Mouse (Mus musculus) hindbrain, embryonic 10.5 days (tissue): Measurements from ENCODE around the gene Rep15. TPM values are rescaled to one million over a fixed set of nuclear protein-coding genes. Genes with fewer than 3 reads are reported as not detected.
A peak's percentile ranks its signal among the peaks of the same experiment; 100 is the strongest.

ENCODE experiments used
- DNase-seq: peaks from one replicate; pipeline ENCODE4 v3.0.0-alpha.2; 2017; ENCODE audit warnings: low spot score
- H3K27ac ChIP-seq: fragments of 300-500 bp; sonication (generic); 2 replicates; pipeline ENCODE4 v1.5.1; 2016; ENCODE audit warnings: mild to moderate bottlenecking, moderate library complexity
- H3K27me3 ChIP-seq: fragments of 300-500 bp; sonication (generic); 2 replicates; pipeline ENCODE4 v1.6.1; 2016; ENCODE audit warnings: mild to moderate bottlenecking; ENCODE audit not compliant: poor library complexity, insufficient read depth, severe bottlenecking
- H3K36me3 ChIP-seq: fragments of 300-500 bp; sonication (generic); 2 replicates; pipeline ENCODE4 v1.6.1; 2016; ENCODE audit warnings: mild to moderate bottlenecking, moderate library complexity
- H3K4me1 ChIP-seq: fragments of 300-500 bp; sonication (generic); replicated peaks from 2 replicates; pipeline ENCODE4 v1.6.1; 2016; ENCODE audit warnings: mild to moderate bottlenecking
- H3K4me3 ChIP-seq: fragments of 300-500 bp; sonication (generic); 2 replicates; pipeline ENCODE4 v1.5.1; 2016; ENCODE audit warnings: mild to moderate bottlenecking, moderate library complexity
- H3K9me3 ChIP-seq: fragments of 300-500 bp; sonication (generic); 2 replicates; pipeline ENCODE4 v1.6.1; 2016; ENCODE audit warnings: mild to moderate bottlenecking, moderate library complexity
- WGBS: fragments of 180-500 bp; shearing (Covaris S2); methylation state at CpG from one replicate; pipeline ENCODE4 v1.1.7; 2016; 5-methylcytosine and 5-hydroxymethylcytosine counted together
- polyA plus RNA-seq: library from polyadenylated mRNA; unstranded; fragments of >200 nt; fragmentation: Nextera tagmentation; extraction: Ambion mirVana; gene quantifications from 2 replicates; pipeline ENCODE4 v1.2.1, GENCODE M21; 2016

The Rep15 gene
- polyA plus RNA-seq, 1 experiment from 2014 or later, result 0.50 TPM

DNA sequence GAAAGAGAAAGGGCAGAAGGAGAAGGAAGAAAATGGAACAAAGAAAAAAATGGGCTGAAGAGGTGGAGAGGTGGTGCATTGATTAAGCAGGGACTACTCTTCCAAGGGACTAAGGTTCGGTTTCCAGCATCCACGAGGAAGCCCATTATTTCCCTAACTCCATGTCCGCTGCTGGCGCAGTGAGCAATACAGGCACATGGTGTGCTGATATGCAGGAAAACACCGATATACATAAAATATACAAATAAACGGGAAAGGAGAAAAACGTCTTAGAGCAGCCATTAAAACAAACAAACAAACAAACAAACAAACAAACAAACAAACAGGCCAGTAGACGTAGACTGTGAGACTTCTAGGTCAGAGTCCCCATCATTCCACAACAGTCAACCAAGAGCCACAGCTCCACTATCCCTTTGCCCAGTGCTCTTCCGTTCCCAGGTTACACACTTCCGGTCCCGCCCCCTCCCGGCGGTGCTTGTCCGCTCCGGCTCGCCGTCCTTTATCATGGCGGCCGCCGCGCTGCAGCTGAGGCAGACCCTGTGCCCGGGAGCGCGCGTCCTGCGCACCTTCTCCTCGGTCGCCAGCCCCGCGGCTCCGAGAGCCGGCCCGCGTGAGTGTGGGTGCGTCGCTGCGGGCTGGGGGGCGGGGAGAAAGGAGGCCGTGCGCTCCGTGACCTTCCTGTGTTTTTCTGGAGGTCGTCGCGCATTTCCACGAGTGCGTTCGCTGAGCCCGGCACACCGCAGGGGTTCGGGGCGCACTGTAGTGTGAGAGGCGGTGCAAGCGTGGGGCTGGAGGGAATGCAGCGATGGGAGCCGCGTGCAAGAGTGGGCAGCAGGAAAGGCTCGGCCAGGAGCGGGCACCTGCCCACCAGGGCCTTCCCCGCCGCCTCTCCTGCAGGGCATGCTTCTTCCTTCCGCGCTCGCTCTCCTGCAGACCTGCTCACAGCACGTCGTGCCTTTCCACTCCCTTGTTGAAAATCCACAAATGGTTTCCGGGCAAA lies 10.2 kb downstream of the Rep15 start, which contains the start of gene Mrps35:
Mrps35 (plus strand) TSS at position 474 of the 1,000 bp plus-strand sequence.
- H3K4me1 ChIP-seq, result peaks cover 20% of the 10 kb centered on the region
- H3K4me3 ChIP-seq, result peak within 1 kb of the TSS; percentile 95
- no peaks in the 10 kb centered on the region for H3K27me3 ChIP-seq
- DNase-seq, result peak; percentile 91
- H3K9me3 ChIP-seq, result no peaks in the 10 kb centered on the region
- 3% methylated on average over 66 of the region's 66 CpGs for WGBS
- peaks cover 16% of the 10 kb centered on the region for H3K36me3 ChIP-seq
- H3K27ac ChIP-seq, result peak within 1 kb of the TSS; percentile 98

DNA sequence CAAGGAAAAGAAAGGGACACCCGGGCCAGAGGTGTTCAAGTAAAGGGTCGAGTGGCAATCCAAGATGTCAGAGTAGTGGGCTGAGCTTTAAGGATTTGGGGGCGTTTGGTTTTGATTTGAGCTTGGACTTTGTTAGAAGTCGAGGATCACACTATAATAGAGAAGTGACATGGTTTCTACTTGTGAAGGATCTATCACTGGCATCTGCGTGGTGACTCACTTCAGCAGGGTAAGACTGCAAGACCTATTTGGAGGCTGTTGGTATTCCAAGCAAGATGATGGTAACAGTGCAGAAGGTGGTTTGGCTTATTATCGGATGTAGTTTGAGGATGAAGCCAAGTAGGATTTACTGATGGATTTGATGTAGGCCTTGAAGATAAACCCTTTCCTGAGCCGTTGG lies 11.2 kb downstream of the Rep15 start:
- DNase-seq, result no peak
- Histone ChIP-seq H3K4me3 (peak overlapping the region; percentile 95), H3K27ac (peak overlapping the region; percentile 98), H3K36me3 (peaks cover 27% of the 10 kb centered on the region), H3K9me3 (no peaks in the 10 kb centered on the region), H3K4me1 (peaks cover 20% of the 10 kb centered on the region), H3K27me3 (no peaks in the 10 kb centered on the region)
- WGBS, result 61% methylated on average over 7 of the region's 7 CpGs

DNA sequence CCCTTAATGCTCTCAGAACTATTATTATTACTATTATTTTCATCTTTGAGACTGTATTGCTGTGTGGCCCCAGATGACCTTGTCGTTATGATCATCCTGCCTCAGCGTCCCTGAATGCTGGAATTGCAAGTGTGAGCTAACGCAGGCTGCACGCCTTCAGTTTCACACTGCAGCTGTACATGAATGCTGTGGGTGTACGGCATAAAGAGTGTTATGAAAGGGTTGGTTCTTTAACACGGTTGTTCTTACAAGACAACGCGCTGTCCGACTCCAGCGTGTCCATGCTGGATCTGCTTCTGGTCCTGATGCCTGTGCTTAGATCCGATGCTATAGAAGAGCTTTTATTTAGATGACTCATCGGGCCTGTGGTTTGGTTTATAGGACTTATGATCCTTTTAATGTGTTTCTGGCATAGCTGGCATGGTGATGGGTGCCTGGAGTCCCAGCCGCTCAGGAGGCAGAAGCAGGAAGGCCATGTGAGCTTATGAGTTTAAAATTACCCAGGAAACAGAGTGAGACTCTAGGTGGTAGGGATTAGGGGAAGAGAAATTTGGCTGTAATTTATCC lies 16.9 kb downstream of the Rep15 start:
- 96% methylated on average over 13 of the region's 13 CpGs for WGBS
- H3K4me3 ChIP-seq, result no peak overlapping the region
- peaks cover 84% of the 10 kb centered on the region for H3K36me3 ChIP-seq
- peaks cover under 1% of the 10 kb centered on the region for H3K4me1 ChIP-seq
- no peaks in the 10 kb centered on the region for H3K9me3 ChIP-seq
- no peak overlapping the region for H3K27ac ChIP-seq
- H3K27me3 ChIP-seq, result no peaks in the 10 kb centered on the region
- DNase-seq, result no peak

DNA sequence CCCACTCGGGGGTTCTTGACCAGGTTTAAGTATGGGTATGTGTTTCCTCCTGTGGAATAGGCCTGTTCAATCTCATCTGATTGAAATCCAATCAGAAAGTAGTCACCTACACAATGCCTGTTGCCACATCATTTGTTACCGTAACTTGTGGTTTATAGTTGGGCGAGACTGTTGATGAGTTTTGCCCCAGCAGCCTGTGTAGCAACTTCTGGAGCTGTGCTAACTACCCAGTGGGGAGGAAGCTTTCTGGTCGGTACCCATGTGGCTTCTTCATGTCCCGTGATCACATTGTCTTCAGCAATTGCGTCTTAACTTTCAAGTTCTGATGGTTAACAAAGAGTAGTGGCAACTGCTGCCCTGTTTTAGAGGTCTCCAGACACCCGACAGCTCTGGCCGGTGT lies 19.3 kb downstream of the Rep15 start:
- whole genome bisulfite sequencing, result 94% methylated on average over 8 of the region's 8 CpGs
- no peak overlapping the region for H3K27ac ChIP-seq
- no peaks in the 10 kb centered on the region for H3K9me3 ChIP-seq
- no peak for DNase-seq
- no peaks in the 10 kb centered on the region for H3K27me3 ChIP-seq
- H3K36me3 ChIP-seq, result peaks cover 100% of the 10 kb centered on the region
- H3K4me1 ChIP-seq, result no peaks in the 10 kb centered on the region
- no peak overlapping the region for H3K4me3 ChIP-seq

DNA sequence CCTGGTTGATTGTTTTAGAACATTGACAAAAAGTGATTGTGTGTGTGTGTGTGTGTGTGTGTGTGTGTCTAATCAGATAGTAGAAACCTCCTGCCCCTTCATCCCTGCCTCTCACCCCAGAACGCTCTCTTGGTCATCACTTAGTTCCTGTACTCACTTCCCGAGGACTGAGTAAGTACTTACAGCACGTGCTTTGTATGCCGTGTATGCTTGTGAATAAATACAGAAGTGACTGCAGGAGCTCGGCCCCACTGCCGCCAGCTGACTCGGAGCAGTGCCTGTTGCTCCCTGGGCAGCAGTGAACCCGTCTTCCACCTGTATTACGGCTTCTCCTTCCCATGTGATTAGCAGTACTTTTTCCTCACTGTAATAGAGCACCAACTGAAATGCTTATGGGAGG lies 20.1 kb downstream of the Rep15 start:
- no peak for DNase-seq
- Histone ChIP-seq H3K4me1 (no peaks in the 10 kb centered on the region), H3K4me3 (no peak overlapping the region), H3K9me3 (no peaks in the 10 kb centered on the region), H3K27me3 (no peaks in the 10 kb centered on the region), H3K36me3 (peaks cover 100% of the 10 kb centered on the region), H3K27ac (no peak overlapping the region)
- 90% methylated on average over 9 of the region's 9 CpGs for WGBS

DNA sequence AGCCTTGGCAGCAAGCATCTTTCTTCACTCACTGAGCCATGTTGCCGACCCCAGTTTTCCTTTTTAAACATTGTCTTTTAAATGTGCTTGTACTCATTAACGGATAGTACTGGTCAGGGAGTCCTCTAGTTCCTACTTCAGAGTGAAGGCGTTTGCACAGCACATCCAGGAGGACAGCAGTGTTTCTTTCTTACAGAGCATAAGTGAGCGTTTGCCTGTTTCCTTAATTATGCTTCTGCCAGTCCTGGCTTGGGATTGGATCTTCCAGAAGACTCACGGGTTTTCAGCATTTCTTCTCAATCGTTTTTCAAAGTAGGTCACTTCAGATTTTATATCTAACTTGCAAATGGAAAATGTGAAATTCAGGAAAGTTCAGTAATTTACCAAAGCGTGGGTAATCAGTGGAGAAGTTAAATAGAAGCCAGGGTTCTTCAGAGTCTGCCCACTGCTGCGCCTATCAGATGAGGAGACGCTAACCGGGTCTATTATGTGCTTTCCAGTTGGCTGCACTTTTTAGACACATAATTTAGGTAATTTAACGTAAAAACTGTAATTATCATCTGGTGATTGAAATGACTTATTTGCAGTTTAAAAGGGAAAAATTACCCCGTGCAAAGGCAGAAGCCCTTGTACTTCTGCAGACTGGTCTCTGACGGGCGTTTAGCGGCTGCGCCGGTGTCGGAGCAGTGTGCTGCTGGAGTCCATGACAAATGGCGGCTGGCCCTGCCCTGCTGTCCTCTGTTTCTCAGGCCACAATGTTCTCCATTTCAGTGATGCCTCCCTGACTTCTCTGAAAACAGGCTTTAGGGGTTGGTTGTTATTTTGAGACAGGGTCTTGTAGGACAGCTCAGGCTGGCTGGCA lies 21.6 kb downstream of the Rep15 start:
- H3K27me3 ChIP-seq, result no peaks in the 10 kb centered on the region
- no peak for DNase-seq
- H3K4me1 ChIP-seq, result no peaks in the 10 kb centered on the region
- peaks cover 96% of the 10 kb centered on the region for H3K36me3 ChIP-seq
- H3K9me3 ChIP-seq, result no peaks in the 10 kb centered on the region
- 93% methylated on average over 19 of the region's 19 CpGs for WGBS
- H3K4me3 ChIP-seq, result no peak overlapping the region
- no peak overlapping the region for H3K27ac ChIP-seq

DNA sequence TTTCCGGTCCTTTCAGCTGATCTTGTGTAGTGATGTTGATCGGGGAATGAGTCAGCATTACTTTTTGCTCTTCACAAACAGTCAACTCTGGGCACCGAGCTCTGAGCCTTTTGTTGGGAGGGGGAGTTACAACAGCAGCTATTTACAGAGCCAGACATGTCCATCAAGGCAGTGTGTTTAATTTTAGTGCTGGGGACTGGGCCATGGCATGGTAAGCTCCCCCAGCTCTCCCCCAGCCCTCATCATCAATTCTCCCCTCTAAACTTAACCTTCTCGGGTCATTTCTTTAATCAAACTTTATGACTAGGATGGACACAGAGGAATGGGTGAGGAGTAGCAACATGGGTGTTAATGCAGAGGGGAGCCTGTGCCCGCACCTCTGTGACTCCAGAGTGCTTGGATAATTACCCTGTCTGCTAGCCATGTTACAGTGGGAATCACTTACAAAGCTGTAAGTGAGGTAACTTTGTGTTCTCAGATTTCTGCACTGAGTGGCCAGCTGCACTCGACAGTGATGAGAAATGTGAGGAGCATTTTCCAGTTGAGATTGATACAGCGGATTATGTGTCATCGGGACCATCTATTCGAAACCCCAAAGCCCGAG lies 23.1 kb downstream of the Rep15 start:
- no peak overlapping the region for H3K27ac ChIP-seq
- no peak overlapping the region for H3K4me3 ChIP-seq
- H3K36me3 ChIP-seq, result peaks cover 96% of the 10 kb centered on the region
- WGBS, result 90% methylated on average over 10 of the region's 10 CpGs
- no peaks in the 10 kb centered on the region for H3K4me1 ChIP-seq
- DNase-seq, result no peak
- no peaks in the 10 kb centered on the region for H3K9me3 ChIP-seq
- H3K27me3 ChIP-seq, result no peaks in the 10 kb centered on the region

DNA sequence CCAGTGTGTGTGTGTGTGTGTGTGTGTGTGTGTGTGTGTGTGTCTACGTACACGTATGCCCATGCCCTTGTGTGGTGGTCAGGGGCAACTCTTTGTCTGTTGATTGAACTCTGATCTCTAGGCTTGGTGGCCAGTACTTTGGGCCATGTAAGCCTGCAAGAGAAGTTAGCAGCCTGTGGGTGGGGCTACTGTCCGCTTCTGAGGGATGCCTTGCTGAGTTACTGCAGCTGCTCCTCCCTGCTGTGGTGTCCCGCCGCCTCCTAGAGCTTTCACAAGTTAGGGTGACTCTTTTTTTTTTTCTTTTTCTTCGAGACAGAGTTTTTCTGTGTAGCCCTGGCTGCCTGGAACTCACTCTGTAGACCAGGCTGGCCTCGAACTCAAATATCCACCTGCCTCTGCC lies 26.9 kb downstream of the Rep15 start:
- H3K9me3 ChIP-seq, result no peaks in the 10 kb centered on the region
- H3K4me3 ChIP-seq, result no peak overlapping the region
- H3K36me3 ChIP-seq, result peaks cover 95% of the 10 kb centered on the region
- WGBS, result 68% methylated on average over 7 of the region's 7 CpGs
- DNase-seq, result no peak
- H3K27ac ChIP-seq, result no peak overlapping the region
- H3K4me1 ChIP-seq, result no peaks in the 10 kb centered on the region
- H3K27me3 ChIP-seq, result no peaks in the 10 kb centered on the region

DNA sequence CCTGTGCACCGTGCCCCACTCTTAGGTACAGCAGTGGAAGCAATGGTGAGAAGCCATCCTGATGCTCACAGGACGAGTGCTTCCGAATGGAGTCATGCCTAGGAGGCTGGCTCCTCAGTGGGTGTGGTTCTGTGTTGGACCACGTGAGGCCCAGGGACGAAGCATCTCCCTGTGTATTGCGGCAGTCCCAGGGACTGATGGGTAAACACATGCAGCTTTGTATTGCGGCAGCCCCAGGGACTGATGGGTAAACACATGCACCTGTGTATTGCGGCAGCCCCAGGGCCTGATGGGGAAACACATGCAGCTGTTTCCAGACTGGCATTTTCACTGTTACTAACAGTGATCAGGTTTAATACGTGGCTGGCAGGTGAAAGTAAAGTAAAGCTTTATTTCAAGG lies 29.2 kb downstream of the Rep15 start:
- Histone ChIP-seq H3K4me1 (no peaks in the 10 kb centered on the region), H3K27ac (no peak overlapping the region), H3K36me3 (peaks cover 89% of the 10 kb centered on the region), H3K9me3 (no peaks in the 10 kb centered on the region), H3K4me3 (no peak overlapping the region), H3K27me3 (no peaks in the 10 kb centered on the region)
- DNase-seq, result no peak
- WGBS, result 94% methylated on average over 9 of the region's 9 CpGs

DNA sequence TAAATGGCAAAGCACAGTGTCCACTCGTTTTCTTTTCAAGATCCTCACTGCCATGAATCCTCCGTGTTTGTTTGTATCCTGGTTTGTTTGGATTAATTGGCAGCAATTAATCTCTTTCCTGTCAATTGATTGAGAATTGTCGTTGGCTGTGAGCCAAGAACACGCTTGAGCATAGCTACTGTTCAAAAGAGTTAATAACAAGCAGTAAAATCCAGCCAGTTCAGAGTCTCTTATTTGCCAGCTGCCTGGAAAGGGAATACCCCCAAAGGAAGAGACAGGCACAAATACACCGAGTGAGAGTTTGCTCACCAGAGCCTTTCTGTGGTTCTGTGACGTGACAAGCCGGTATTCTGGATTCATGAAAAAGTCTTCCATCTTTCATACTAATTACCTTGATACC lies 29.6 kb downstream of the Rep15 start:
- H3K4me3 ChIP-seq, result no peak overlapping the region
- H3K4me1 ChIP-seq, result no peaks in the 10 kb centered on the region
- peaks cover 89% of the 10 kb centered on the region for H3K36me3 ChIP-seq
- no peak for DNase-seq
- no peaks in the 10 kb centered on the region for H3K27me3 ChIP-seq
- H3K27ac ChIP-seq, result no peak overlapping the region
- no peaks in the 10 kb centered on the region for H3K9me3 ChIP-seq
- 89% methylated on average over 7 of the region's 7 CpGs for WGBS

DNA sequence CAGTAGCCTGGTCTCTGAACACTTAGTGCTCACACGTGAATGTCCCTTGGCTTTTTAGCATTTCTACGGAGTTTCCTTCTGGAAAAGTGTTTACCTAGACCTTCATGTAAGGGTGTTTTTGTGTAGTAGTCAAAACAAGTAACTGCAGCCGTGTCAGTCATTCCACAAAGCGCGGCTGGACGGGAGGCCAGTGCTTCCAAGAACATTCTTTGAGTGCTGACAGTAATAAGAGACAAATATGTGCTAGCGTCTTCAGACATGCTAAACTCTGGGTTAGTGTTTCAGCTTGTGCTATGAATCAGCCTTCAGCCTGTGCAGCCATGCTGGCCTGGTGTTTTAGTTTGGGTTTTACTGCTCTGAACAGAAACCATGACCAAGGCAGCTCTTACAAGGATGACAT lies 30.3 kb downstream of the Rep15 start:
- 91% methylated on average over 7 of the region's 7 CpGs for WGBS
- no peaks in the 10 kb centered on the region for H3K9me3 ChIP-seq
- no peak for DNase-seq
- no peak overlapping the region for H3K4me3 ChIP-seq
- H3K4me1 ChIP-seq, result no peaks in the 10 kb centered on the region
- H3K27me3 ChIP-seq, result no peaks in the 10 kb centered on the region
- peaks cover 89% of the 10 kb centered on the region for H3K36me3 ChIP-seq
- no peak overlapping the region for H3K27ac ChIP-seq

DNA sequence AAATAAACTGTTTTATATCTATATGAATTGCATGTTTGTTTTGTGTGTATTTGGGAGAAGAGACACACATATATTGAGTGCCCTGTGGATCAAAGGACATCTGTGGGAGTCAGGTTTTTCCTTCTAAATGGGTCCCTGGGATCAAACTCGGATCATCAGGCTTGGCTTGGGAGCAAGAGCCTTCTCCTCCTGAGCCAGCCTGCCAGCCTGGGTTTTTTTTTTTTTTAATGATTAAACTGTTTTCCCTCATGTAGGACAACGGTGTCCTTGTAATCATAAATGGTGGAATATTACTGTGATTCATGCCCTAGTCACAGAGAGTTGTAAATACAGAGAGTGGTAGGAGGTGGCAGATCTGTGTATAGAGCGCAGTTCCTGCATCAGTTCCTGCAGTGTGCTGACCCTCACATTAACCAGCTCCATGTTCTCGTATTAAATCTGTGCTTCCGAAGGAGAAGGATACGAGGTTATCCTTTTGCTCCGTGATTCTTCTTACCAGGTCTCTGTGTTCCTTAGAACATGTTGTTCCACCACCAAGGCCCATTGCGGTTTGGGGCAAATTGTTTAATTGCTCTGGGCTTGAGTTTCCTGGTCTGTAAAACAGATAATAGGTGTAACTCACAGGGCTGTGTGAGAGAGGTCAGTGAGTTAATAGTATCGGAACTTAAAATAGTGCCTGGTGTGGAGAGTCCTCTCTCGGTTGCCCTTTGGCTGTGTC lies 32.0 kb downstream of the Rep15 start:
- peaks cover 10% of the 10 kb centered on the region for H3K4me1 ChIP-seq
- H3K27me3 ChIP-seq, result no peaks in the 10 kb centered on the region
- no peak for DNase-seq
- H3K4me3 ChIP-seq, result no peak overlapping the region
- 95% methylated on average over 10 of the region's 10 CpGs for WGBS
- no peaks in the 10 kb centered on the region for H3K9me3 ChIP-seq
- H3K36me3 ChIP-seq, result peaks cover 77% of the 10 kb centered on the region
- H3K27ac ChIP-seq, result no peak overlapping the region
